Comparison of ENCODE assay signal across 16 mouse cellular contexts in the genomic region with DNA sequence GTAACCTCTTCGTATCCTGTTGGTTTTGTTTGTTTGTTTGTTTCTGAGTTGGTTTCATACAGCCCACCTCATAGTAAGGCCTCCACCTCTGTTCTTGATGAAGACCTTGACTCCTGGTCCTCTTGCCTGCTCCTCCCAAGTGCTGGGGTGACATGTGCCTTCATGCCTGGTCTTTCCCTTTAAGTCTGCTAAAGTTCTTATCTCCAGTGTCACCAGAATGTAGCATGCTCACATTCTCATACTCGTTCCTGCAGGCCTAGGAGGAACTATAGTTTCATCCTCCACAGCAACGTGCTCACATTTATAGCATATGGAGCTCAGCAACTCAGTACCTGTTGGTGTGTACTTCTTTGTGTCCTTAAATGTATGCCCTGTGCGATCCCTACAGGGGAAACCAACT.
"Had no signal": no experiment of that assay in that cellular context is flagged by ENCODE, and none has a peak within 500 bp of the region (broad histone marks: within the 10 kb centered on the region; RNA-seq: fewer than 3 reads in every experiment).

No protein-coding gene starts in this region.

- H3K4me1 ChIP-seq: midbrain, embryonic 12.5 days had no signal

- H3K27me3 ChIP-seq: liver, embryonic 15.5 days; megakaryocyte, embryonic 14.5 days; midbrain, embryonic 15.5 days; neural tube, embryonic 12.5 days; stomach, embryonic 15.5 days had no signal

- H3K36me3 ChIP-seq: midbrain, embryonic 15.5 days; stomach, embryonic 15.5 days had no signal

- ATAC-seq: liver, postnatal 0 days; midbrain, embryonic 15.5 days had no signal

- H3K27ac ChIP-seq: liver, embryonic 15.5 days; macrophage; midbrain, embryonic 12.5 days; midbrain, embryonic 15.5 days; neural tube, embryonic 12.5 days; stomach, embryonic 15.5 days; stomach, postnatal 0 days had no signal

- DNase-seq: liver, postnatal 0 days; lung, embryonic 14.5 days; lung, postnatal 10 days; lung, postnatal 36 days; right cerebral cortex, postnatal 14 days; thymus, adult 2 months; thymus, postnatal 25 days; thymus, postnatal 4 days had no signal

- H3K9me3 ChIP-seq: liver, embryonic 15.5 days; megakaryocyte, embryonic 14.5 days; midbrain, embryonic 12.5 days; midbrain, embryonic 15.5 days; neural tube, embryonic 12.5 days; stomach, embryonic 15.5 days had no signal

- H3K4me2 ChIP-seq: liver, embryonic 15.5 days; lung, embryonic 14.5 days; midbrain, embryonic 12.5 days; midbrain, embryonic 15.5 days; neural tube, embryonic 12.5 days; stomach, embryonic 15.5 days had no signal

- H3K9ac ChIP-seq: liver, embryonic 15.5 days; liver, postnatal 0 days; lung, embryonic 14.5 days; midbrain, embryonic 12.5 days; midbrain, embryonic 15.5 days; neural tube, embryonic 12.5 days; stomach, embryonic 15.5 days had no signal

- H3K4me3 ChIP-seq: liver, embryonic 15.5 days; midbrain, embryonic 12.5 days; midbrain, embryonic 15.5 days; neural tube, embryonic 12.5 days; stomach, embryonic 15.5 days had no signal
